Mouse (Mus musculus): ENCODE measurements around the gene Pvalb.

The Pvalb gene

GRCm38 (mm10) chr15:78206312-78206711 lies at the start of gene Pvalb:
Pvalb (minus strand) TSS chr15:78206400.
- DNase-seq (ENCODE audit: low spot score): no peak

- no peak for DNase-seq (ENCODE audit: low spot score)
These were observed 48.6 kb upstream of the Pvalb start for GRCm38 (mm10) chr15:78254751-78255150.

DNA sequence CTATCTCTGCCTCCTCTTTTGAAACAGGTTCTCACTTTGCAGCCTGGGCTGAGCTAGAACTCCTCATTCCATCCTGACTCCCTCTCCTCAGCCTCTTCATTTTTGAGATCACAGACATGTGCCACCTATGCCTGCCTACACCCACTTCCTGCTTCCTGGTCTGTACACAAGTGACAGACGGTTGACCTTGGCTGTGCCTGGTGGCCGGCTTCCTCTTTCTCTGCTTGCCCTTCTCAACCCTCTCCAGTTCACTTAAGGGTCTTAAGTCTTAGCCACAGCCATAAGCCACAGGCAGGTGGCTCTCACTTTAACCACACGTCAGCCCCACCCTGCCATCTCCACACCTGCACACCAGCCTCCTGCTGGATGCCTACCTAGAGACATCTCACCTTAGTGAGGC lies 42.2 kb upstream of the Pvalb start:
- peak; percentile 31 for DNase-seq (ENCODE audit: low spot score)

DNA sequence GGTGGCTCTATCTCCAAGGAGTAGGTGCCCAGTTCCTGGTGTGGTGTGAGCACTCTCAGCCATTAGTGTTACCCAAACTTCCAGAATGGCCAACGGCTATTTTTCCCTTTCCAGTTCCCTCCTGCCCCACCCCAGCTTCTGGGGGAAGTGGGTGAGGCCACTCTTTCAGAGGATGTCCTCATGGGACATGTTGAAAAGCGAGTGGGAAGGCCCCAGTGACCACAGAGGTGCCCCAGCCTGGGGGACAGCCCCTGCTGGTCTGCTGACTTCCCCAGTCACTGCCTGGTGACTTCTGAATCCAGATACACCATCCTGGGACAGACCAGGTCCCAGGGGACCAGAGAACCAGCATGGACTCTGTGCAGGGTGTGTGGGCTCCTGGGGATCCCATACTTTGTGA lies 41.5 kb upstream of the Pvalb start:
- no peak for DNase-seq (ENCODE audit: low spot score)

- DNase-seq (ENCODE audit: low spot score): no peak
These were observed 40.2 kb upstream of the Pvalb start for GRCm38 (mm10) chr15:78246143-78247116.

DNA sequence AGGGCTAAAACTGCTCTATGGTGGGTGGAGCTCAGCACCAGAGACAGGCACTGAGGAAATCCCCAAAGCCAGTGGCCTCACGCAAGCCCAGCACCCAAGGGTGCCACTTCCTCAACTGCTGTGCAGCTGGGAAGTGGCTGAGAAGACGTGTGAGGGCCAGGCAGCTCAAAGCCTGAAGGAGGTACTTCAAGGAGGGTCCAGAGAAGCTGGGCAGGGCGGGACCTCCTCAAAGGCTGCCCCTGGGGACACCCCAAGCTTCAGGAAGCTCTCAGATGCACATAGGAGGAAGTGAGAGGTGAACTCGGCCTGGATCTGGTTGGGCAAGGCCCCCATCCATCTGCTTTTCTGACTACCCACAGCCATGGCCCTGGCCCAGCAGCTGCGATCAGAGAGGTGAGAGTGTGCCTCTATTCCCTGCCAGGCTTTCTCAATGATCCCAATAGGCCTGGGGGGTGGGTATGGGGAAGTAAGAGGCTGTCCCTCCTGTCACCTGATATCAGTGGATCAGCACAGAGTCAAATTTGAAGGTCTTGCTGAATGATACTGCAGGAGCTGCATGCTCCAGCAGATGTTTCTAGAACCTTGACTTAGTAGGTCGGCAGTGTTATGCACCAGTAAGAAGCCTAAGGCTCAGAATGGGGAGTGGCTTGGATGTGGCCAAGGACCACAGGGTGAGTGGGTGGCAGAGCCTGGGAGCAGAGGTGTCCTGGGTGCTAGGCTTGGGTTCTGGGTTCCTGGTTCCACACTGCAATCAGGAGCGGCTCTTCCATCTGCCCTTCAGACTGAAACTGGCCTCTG lies 38.7 kb upstream of the Pvalb start, which contains the start of gene Ncf4:
Gene Ncf4, plus strand, starts transcription at position 107 of the 798 bp plus-strand sequence.
- peak; percentile 61 for DNase-seq (ENCODE audit: low spot score)

- no peak for DNase-seq (ENCODE audit: low spot score)
These were observed 37.6 kb upstream of the Pvalb start for GRCm38 (mm10) chr15:78243774-78244173.

- DNase-seq (ENCODE audit: low spot score): no peak
These were observed 36.9 kb upstream of the Pvalb start for GRCm38 (mm10) chr15:78243061-78243460.

- DNase-seq (ENCODE audit: low spot score): no peak
These were observed 35.1 kb upstream of the Pvalb start for GRCm38 (mm10) chr15:78241335-78241734.

DNA sequence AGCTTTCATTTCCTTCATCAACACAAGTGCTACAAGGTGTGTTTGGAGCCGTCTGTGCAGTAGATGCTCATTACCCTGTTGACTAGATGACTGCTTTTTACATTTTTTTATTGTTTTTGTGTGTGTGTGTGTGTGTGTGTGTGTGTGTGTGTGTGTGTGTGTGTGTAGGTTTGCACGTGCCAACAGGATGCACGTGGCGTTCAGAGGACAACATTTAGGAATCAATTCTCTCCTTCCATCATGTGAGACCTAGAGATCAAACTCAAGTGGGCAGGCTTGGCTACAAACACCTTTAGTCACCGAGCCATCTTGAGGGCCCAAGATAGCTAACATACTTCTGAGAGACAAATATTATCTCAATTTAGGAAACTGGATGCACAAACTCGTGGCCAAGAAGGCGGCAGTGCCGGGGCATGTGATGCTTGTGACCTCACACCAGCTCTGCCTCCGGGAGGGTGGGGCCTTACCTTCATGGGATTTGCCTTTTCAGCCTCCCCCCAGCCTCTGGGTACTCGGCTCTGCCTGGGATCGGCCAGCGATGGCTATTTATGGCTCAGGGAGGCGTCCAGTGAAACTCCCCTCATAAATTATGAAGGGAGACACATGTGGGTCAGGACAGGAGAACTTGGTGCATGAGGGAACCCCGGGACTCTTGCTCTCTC lies 33.9 kb upstream of the Pvalb start:
- DNase-seq (ENCODE audit: low spot score): no peak

DNA sequence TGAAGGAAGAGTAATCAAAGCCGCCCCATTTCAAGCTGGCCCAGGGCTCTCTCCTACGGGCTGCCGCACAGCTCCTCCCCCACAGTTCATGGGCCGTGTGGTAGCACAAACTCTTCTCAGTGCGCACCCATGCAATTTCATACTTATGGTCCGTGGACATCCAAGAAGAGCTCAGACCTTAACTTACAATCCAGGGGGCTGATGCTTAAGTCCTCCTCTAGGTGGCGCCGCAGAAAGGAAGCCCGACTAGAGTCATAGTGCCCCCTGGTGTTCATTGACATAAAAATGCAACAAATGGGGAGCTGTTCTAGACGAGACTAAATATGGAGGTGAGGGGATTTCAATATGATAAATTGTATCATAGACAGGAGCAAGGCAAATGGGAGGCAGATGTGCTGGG lies 33.3 kb upstream of the Pvalb start:
- DNase-seq (ENCODE audit: low spot score): peak; percentile 70

GRCm38 (mm10) chr15:78234823-78235509 lies 28.8 kb upstream of the Pvalb start:
- no peak for DNase-seq (ENCODE audit: low spot score)

DNA sequence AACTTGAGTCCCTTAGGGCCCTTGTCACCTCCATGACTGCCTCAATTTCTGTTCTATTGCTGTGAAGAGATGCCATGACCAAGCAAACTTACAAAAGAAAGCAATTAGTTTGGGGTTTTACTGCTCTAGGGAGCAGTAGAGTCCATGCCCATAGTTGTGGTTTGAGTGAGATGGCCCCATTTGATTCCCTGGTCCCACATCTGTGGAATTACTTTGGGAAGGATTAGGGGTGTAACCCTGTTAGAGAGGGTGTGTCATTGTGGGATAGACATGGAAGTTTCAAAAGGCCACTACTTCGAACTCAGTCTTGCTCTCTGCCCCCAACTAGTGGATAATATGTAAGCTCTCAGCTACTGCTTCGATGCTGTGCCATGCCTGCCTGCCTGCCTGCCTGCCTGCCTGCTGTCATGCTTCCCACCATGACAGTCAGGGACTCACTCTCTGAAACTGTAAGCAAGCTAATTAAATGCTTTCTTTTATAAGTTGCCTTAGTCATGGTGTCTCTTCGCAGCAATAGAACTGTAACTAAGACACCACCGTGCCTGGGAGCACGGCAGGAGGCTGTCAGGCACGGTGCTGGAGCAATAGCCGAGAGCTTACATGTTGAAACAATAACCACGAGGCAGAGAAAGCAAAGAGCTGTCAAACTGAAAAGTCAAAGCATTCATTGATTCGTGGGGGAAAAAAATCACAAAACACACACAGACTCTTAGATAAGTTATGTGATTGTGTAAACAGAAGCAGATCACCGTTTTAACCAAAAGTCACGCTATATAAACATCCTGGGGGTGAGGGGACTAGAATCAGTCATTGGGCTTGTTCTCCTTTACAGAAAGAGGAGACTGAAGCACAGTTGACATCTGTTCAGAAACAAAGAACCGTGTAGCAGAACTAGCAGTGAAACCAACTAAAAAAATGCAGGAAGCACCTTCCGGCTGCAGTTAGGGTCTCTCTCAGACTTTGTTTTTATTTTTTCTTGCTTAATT lies 25.4 kb upstream of the Pvalb start:
- no peak for DNase-seq (ENCODE audit: low spot score)

DNA sequence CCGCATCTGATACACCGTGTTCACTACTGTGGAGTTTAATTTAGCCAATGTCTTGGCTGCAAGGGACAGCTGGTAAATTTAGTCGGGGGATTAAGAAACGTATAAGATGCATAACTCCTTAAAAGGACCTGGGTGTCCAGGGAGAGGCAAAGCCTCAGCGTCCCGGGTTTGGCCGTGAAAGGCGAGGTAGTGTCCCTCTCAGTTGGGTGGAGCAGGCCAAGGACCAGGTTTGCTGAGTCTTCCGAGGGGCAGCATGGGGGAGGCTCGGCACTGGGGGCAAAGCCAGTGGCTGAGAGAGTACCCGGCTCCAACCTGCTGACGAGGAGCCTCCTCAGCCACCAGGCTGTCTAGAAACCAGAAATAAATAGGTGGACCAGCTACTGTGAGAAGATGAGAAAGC lies 21.6 kb upstream of the Pvalb start:
- DNase-seq (ENCODE audit: low spot score): no peak

- no peak for DNase-seq (ENCODE audit: low spot score)
These were observed 9.1 kb upstream of the Pvalb start for GRCm38 (mm10) chr15:78215269-78215668.

DNA sequence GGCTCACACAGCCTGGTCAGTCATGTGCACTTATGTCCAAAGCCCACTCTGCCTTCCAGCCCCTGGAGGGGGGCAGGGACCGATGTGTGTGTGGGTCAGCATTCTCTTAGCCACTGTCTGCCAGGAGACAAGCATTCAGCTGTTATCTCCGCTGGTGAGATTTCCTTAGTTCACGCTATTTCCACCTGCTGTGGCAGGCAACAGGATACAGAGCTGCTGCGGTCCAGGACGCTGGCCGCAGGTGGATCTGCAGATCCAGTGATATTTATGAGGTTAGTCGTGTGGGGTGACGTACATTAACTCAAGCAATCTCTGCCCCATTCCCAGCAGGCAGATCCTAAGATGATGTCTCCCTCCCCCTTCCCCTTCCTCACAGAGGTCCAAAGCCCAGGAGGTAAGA lies 5.2 kb upstream of the Pvalb start:
- DNase-seq (ENCODE audit: low spot score): no peak

GRCm38 (mm10) chr15:78210203-78210602 lies 4.0 kb upstream of the Pvalb start:
- no peak for DNase-seq (ENCODE audit: low spot score)

DNA sequence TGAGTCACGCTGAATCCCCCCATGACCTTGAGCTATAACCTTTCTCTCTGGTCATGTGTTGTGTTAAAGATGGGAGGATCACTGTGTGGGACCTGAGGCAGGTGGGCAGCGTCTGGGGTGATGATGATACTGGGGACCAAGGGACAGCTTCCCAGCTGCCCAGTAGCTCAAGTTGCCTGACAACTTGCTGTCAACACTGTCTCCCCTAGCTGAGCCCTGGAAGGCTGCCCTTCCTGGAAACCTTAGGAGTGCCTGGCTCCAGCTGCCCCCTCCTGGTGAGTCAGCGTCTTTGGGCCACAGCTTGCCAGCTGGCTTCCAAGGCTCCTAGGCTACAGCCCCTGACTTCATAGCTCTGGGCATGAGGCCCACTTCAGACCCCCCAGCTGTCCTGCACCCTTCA lies 1.0 kb downstream of the Pvalb start:
- DNase-seq (ENCODE audit: low spot score): no peak

DNA sequence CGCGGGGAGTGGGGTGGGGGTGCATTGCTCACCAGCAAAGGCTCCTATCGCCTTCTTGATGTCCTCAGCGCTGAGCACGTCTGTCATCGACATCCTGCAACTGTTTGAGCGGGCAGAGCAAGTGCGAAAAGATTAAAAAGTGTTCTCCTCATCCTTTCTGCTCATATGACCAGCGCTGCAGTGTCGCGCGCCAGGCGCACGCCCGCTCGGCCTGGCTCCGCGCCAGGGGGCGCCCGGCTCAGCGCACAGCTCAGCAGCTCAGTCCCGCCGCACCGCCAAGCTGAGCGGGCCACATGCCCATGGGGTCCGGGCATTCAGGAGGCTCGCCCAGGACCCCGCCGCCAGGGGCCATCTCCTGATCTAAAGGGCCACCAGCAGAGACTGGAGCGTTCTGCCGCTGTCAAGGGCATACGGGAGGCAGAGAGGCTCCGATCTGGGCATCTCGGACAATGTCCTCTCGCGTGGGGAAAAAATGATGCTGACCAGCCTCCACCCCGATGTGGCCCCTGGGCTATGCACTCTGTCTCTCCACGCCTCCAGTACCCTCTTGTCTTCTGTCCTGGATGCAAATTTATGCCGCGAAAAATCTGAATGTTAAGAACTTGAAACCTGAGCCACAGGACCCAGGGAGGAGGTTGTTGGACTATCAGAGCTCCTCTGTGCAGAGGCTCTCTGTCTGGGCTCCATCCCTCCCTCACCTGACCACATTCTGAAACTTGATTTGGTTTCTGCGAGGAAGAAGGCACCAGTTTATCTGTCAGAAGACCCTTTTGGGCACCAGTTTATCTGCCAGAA lies 1.9 kb downstream of the Pvalb start:
- DNase-seq (ENCODE audit: low spot score): no peak
